Mouse (Mus musculus) heart, embryonic 10.5 days (tissue): ENCODE measurements around the gene Ccdc85c. TPM values are rescaled to one million over a fixed set of nuclear protein-coding genes. Genes with fewer than 3 reads are reported as not detected.

Experiments used
- DNase-seq: peaks from one replicate; pipeline ENCODE4 v3.0.0-alpha.2; 2017; ENCODE audit warnings: low spot score
- H3K27ac ChIP-seq: fragments of 300-500 bp; sonication (generic); 2 replicates; pipeline ENCODE4 v1.5.1; 2016; ENCODE audit warnings: mild to moderate bottlenecking
- H3K27me3 ChIP-seq: fragments of 300-500 bp; sonication (generic); 2 replicates; pipeline ENCODE4 v1.6.1; 2016; ENCODE audit warnings: mild to moderate bottlenecking; ENCODE audit not compliant: poor library complexity, insufficient read depth, severe bottlenecking
- H3K36me3 ChIP-seq: fragments of 300-500 bp; sonication (generic); 2 replicates; pipeline ENCODE4 v1.6.1; 2016; ENCODE audit warnings: mild to moderate bottlenecking, moderate library complexity
- H3K4me1 ChIP-seq: fragments of 300-500 bp; sonication (generic); 2 replicates; pipeline ENCODE4 v1.6.1; 2016; ENCODE audit warnings: mild to moderate bottlenecking
- H3K4me3 ChIP-seq: fragments of 300-500 bp; sonication (generic); 2 replicates; pipeline ENCODE4 v1.5.1; 2016; ENCODE audit warnings: mild to moderate bottlenecking, moderate library complexity
- H3K9me3 ChIP-seq: fragments of 300-500 bp; sonication (generic); 2 replicates; pipeline ENCODE4 v1.6.1; 2016; ENCODE audit warnings: mild to moderate bottlenecking, moderate library complexity
- WGBS: fragments of 180-500 bp; shearing (Covaris S2); methylation state at CpG from one replicate; pipeline ENCODE4 v1.1.7; 2016; 5-methylcytosine and 5-hydroxymethylcytosine counted together
- polyA plus RNA-seq: library from polyadenylated mRNA; unstranded; fragments of >200 nt; fragmentation: Nextera tagmentation; extraction: Ambion mirVana; gene quantifications from 2 replicates; pipeline ENCODE4 v1.2.1, GENCODE M21; 2016

Ccdc85c gene
- polyA plus RNA-seq, 1 experiment from 2014 or later = 5.7 TPM

- Histone ChIP-seq H3K4me1 (peaks cover 95% of the 10 kb centered on the region), H3K27me3 (no peaks in the 10 kb centered on the region), H3K9me3 (no peaks in the 10 kb centered on the region), H3K4me3 (peak overlapping the region; percentile 86), H3K36me3 (no peaks in the 10 kb centered on the region), H3K27ac (peak overlapping the region; percentile 25)
- WGBS = 54% methylated on average over 16 of the region's 16 CpGs
- no peak for DNase-seq
These were observed 3.7 kb downstream of the Ccdc85c start for GRCm38 (mm10) chr12:108271351-108272142.

DNA sequence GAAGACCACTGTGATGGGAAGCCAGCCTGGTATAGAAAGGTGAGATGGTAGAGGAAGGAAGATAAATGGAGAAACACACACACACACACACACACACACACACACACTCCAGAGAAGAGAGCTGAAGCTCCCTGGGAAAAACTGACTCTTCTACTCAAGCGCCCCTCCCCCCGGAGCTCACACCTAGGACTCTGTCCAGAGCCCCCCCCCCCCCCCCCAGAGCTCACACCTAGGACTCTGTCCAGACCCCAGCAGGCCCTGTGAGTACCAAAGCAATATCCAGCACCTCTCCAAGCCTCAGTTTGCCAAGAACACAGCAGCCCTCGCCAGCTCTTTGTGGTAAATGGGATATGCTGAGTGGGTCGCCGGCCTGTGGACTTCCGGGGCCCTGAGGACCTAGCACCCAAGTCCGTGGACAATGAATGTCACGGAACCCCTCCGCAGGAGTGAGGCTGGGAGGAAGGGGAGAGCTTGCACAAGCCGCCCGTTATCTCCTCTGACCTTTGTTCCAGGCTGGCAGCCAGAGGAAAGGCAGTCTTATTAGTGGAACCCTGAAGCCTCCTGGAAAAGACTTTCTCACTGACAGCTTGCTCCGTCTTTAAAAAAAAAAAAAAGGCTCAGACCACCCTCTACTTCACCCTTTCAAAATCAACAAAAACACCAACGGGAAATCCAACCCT is 4.8 kb downstream of the Ccdc85c start:
- no peaks in the 10 kb centered on the region for H3K9me3 ChIP-seq
- WGBS = 40% methylated on average over 13 of the region's 13 CpGs
- H3K27ac ChIP-seq = peak overlapping the region; percentile 75
- H3K4me3 ChIP-seq = peak overlapping the region; percentile 34
- DNase-seq = no peak
- no peaks in the 10 kb centered on the region for H3K36me3 ChIP-seq
- no peaks in the 10 kb centered on the region for H3K27me3 ChIP-seq
- peaks cover 96% of the 10 kb centered on the region for H3K4me1 ChIP-seq

DNA sequence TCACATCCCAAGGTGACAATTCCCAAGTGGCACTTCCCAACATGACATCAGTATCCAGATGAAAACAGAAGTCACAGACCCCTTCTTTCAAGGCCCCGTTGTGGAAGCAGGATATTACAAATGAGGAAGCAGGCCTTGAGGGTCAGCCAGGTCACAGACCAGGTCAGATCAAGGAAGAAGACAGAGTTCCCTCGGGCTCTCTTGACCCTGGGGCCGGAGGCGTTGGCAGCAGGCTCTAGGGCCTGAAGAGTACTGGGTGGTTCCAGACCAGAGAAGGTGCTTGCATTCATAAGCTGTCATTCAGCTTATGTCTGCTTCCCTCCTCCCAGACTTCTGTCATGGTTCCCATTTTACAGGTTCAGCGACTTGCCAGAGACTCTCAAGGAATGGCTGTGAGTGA is 5.5 kb downstream of the Ccdc85c start:
- WGBS = 63% methylated on average over 5 of the region's 5 CpGs
- Histone ChIP-seq H3K4me3 (no peak overlapping the region), H3K4me1 (peaks cover 96% of the 10 kb centered on the region), H3K27ac (peak overlapping the region; percentile 75; the same call in 1 of the 2 replicates), H3K27me3 (no peaks in the 10 kb centered on the region), H3K36me3 (no peaks in the 10 kb centered on the region), H3K9me3 (no peaks in the 10 kb centered on the region)
- no peak for DNase-seq

DNA sequence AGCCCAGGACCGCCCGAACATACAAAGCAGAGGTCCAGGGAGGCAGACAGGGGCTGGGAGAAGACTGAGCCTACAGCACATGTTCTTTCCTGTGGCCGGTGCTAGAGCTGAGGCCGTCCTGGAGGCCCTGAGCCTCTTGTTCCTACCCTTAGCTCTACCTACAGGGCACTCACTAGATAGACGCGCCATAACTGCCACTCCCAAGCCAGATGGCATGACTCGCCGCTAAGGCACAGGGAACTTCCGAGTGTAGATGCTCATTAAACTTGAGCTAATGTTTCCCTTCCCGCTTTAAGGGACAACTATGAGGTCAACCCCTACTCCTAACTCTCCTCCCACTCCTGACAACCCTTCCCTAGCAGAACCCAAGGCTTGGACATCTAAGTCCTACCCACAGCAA is 6.3 kb downstream of the Ccdc85c start:
- H3K9me3 ChIP-seq = no peaks in the 10 kb centered on the region
- no peak overlapping the region for H3K4me3 ChIP-seq
- H3K36me3 ChIP-seq = no peaks in the 10 kb centered on the region
- no peak for DNase-seq
- H3K27ac ChIP-seq = peak overlapping the region; percentile 12; the same call in 1 of the 2 replicates
- WGBS = 90% methylated on average over 10 of the region's 10 CpGs
- no peaks in the 10 kb centered on the region for H3K27me3 ChIP-seq
- peaks cover 96% of the 10 kb centered on the region for H3K4me1 ChIP-seq

GRCm38 (mm10) chr12:108267653-108268052 is 7.6 kb downstream of the Ccdc85c start:
- Histone ChIP-seq H3K36me3 (no peaks in the 10 kb centered on the region), H3K4me3 (no peak overlapping the region), H3K9me3 (no peaks in the 10 kb centered on the region), H3K4me1 (peaks cover 97% of the 10 kb centered on the region), H3K27me3 (no peaks in the 10 kb centered on the region), H3K27ac (peak overlapping the region; percentile 74)
- DNase-seq = no peak
- WGBS = 49% methylated on average over 7 of the region's 7 CpGs

DNA sequence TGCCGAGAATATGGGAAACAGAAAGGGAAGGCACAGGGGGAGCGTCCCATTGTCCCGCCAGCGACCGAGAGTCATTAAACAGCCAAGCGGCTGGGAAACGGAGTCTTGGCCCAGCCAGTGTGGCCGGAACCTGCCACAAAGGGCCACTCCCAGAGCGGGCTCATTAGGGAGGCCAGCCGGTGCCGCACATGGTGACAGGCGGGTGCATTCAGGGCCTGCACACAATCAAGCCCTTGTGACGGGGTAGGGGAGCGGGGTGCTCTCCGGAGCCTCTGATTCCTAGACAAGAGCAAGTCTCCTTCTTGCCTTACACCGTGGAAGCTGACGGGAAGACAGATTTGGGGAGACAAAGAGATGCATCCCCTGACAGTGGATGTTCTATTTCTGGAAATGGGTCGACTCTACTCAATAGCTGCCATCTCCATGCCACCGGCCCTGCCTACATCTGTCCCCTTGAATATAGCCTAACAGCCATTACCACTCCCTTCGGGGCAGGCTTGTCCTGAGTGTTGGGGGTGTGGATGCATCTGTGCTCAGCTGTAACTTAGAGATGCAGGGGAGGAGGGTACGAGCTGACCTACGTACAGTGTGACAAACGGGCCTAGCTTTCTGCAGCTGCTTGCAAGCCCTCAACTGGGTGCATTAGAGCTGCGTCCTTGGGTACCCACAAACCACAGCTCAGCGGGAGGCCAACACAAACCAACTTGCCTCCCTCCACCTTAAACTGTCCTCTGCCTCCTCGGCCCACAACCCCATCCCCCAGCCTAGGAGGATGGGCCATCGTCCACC is 9.2 kb downstream of the Ccdc85c start:
- Histone ChIP-seq H3K4me1 (peaks cover 97% of the 10 kb centered on the region), H3K36me3 (no peaks in the 10 kb centered on the region), H3K4me3 (peak overlapping the region; percentile 25), H3K27ac (peak overlapping the region; percentile 73), H3K9me3 (no peaks in the 10 kb centered on the region), H3K27me3 (no peaks in the 10 kb centered on the region)
- 33% methylated on average over 27 of the region's 27 CpGs for WGBS
- no peak for DNase-seq

DNA sequence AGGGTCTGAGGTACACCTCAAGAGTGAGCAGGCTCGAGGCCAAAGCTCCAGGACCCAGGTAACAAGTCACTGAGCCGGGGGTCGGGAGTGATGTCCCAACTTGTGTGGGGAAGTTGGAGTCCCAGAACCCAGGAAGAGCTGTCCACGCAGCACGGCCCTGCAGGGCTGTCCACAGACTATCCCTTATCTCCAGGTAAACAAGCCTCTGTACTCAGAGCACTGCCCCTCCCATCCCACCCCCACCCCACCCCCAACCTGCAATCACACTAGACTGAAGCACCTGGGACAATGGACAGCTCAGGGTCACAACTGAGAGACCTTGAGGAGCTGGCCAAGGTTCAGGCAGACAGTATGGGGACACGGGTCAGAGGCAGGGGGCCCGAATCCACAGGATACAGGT is 10.3 kb downstream of the Ccdc85c start:
- 62% methylated on average over 7 of the region's 7 CpGs for WGBS
- Histone ChIP-seq H3K4me1 (peaks cover 97% of the 10 kb centered on the region), H3K4me3 (no peak overlapping the region), H3K27ac (peak overlapping the region; percentile 76), H3K27me3 (no peaks in the 10 kb centered on the region), H3K9me3 (no peaks in the 10 kb centered on the region), H3K36me3 (no peaks in the 10 kb centered on the region)
- no peak for DNase-seq

- no peak for DNase-seq
- no peaks in the 10 kb centered on the region for H3K36me3 ChIP-seq
- H3K4me1 ChIP-seq = peaks cover 96% of the 10 kb centered on the region
- WGBS = 61% methylated on average over 12 of the region's 12 CpGs
- no peak overlapping the region for H3K4me3 ChIP-seq
- no peaks in the 10 kb centered on the region for H3K27me3 ChIP-seq
- H3K27ac ChIP-seq = peak overlapping the region; percentile 57
- H3K9me3 ChIP-seq = no peaks in the 10 kb centered on the region
These were observed 14.3 kb downstream of the Ccdc85c start for GRCm38 (mm10) chr12:108260950-108261349.

DNA sequence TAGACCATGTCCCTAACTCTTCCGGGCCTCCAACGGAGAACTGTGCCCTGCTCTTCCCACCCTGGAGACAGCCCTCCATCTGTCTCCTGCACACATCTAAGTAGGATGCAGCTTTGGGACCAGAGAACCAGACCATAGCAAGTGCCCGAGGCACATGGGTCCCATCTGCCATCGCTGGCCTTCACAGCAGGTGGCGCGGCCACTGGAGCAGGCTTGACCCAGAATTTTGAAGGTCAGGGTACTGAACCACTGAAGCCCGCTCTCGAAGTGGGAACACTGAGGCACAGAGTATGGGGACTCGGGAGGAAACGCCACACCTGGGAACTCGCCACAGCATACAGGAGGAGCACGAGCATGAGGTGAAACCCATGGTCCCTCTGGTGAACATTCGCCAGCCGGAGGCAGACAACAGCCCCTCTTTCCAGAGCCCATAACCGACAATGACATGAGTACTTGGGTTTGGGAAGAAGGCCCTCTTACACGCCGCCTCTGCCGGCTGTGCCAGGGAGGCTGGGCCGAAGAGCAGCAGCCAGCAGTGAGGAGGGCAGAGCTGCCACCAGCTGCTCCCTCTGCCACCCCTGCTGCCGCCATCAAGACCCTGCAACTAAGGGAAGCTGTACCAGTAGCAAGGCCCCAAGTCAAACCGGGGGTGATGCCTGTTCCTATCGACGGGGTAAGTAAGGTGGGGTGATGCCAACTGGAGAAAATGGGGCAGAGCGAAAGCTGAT is 15.7 kb downstream of the Ccdc85c start:
- no peaks in the 10 kb centered on the region for H3K36me3 ChIP-seq
- no peak overlapping the region for H3K4me3 ChIP-seq
- DNase-seq = no peak
- H3K27me3 ChIP-seq = no peaks in the 10 kb centered on the region
- 87% methylated on average over 24 of the region's 24 CpGs for WGBS
- H3K9me3 ChIP-seq = no peaks in the 10 kb centered on the region
- H3K27ac ChIP-seq = peak overlapping the region; percentile 71
- H3K4me1 ChIP-seq = peaks cover 96% of the 10 kb centered on the region

DNA sequence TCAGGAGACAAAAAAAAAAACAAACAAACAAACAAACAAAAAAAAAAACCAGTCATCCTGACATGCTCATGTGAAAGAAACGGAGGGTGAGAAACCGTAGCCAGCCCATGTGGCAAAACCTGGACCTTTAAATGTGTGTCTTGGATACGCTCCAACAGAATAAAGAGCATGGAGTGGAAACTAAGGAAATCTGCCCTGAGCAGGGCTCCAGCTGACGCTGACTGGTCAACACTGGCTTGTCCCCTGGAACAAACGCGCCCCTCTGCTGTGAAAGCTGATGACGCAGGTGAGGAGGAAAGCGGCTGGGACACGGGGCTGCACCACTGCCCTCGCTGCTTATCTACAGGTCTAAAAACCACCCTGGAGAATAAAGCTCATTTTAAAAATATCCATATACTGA is 18.5 kb downstream of the Ccdc85c start:
- H3K36me3 ChIP-seq = no peaks in the 10 kb centered on the region
- no peaks in the 10 kb centered on the region for H3K9me3 ChIP-seq
- H3K4me1 ChIP-seq = peaks cover 96% of the 10 kb centered on the region
- peak overlapping the region; percentile 89 for H3K27ac ChIP-seq
- no peak for DNase-seq
- no peaks in the 10 kb centered on the region for H3K27me3 ChIP-seq
- WGBS = 34% methylated on average over 10 of the region's 10 CpGs
- H3K4me3 ChIP-seq = no peak overlapping the region

GRCm38 (mm10) chr12:108255960-108256359 is 19.3 kb downstream of the Ccdc85c start:
- no peaks in the 10 kb centered on the region for H3K27me3 ChIP-seq
- DNase-seq = no peak
- no peaks in the 10 kb centered on the region for H3K9me3 ChIP-seq
- peak overlapping the region; percentile 89 for H3K27ac ChIP-seq
- peak overlapping the region; percentile 10; the same call in 1 of the 2 replicates for H3K4me3 ChIP-seq
- H3K4me1 ChIP-seq = peaks cover 96% of the 10 kb centered on the region
- 20% methylated on average over 5 of the region's 5 CpGs for WGBS
- no peaks in the 10 kb centered on the region for H3K36me3 ChIP-seq

GRCm38 (mm10) chr12:108255511-108255919 is 19.7 kb downstream of the Ccdc85c start:
- no peak for DNase-seq
- no peaks in the 10 kb centered on the region for H3K36me3 ChIP-seq
- peak overlapping the region; percentile 10; the same call in 1 of the 2 replicates for H3K4me3 ChIP-seq
- H3K27ac ChIP-seq = peak overlapping the region; percentile 89
- H3K9me3 ChIP-seq = no peaks in the 10 kb centered on the region
- H3K4me1 ChIP-seq = peaks cover 95% of the 10 kb centered on the region
- no peaks in the 10 kb centered on the region for H3K27me3 ChIP-seq
- WGBS = 8% methylated on average over 8 of the region's 8 CpGs
